Mouse (Mus musculus) mammary gland, adult 2 months (tissue): ENCODE data around the gene Tmigd3. TPM values are rescaled to one million over a fixed set of nuclear protein-coding genes. Genes with fewer than 3 reads are reported as not detected.

Source experiments
- polyA plus RNA-seq: library from polyadenylated mRNA; depleted of rRNA; stranded (reverse); fragments of >200 nt; gene quantifications from 2 replicates; pipeline ENCODE4 v1.2.3, GENCODE M21; 2012; ENCODE audit warnings: low replicate concordance; rRNA removed

Gene Tmigd3
- 1.3 and 1.8 TPM in 2 replicates for polyA plus RNA-seq

GRCm38 (mm10) chr3:105870558-105870957 lies at the start of gene Tmigd3, which contains the start of gene Adora3:
Gene Tmigd3 (plus strand): TSS chr3:105870903.
Gene Adora3 (plus strand): TSS chr3:105870858.

GRCm38 (mm10) chr3:105932240-105933071 lies 61.8 kb downstream of the Tmigd3 start, which contains the start of gene I830077J02Rik:
Gene I830077J02Rik (minus strand): TSS chr3:105932664.

DNA sequence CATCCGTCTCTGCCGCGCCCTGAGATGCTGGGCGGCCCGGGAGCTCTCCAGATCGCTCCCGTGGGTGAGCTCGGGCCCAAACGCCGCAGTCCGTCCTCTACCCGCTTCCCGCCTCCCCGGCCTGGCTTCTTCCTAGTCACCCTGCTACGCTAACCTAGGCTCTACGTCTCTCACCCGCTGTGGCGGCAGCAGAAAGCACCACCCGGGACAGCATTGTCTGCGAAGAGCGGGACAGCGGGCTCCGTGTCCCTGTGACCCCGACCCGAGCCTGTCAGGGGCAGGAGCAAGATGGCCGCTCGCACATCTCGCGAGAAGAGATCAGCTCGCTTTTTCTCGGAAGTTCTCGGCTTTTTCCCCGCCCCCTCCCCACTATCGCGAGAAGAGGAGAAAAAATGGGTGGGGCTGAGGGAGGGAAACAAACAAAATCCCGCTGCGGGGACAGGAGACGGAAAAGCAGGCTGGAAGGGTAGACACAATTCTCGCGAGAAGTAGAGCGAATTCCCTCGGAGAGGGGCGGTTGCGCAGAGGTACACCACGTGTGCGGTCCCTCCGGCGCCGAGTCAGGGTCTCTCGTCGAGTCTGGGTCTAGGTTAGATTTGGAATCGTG lies 88.4 kb downstream of the Tmigd3 start, which contains the start of gene Wdr77:
Gene Wdr77, plus strand, starts transcription at position 396 of the 607 bp plus-strand sequence.

GRCm38 (mm10) chr3:105959999-105960398 lies 89.3 kb downstream of the Tmigd3 start, which contains the start of gene Atp5f1:
Gene Atp5f1 (minus strand): TSS chr3:105960099.

DNA sequence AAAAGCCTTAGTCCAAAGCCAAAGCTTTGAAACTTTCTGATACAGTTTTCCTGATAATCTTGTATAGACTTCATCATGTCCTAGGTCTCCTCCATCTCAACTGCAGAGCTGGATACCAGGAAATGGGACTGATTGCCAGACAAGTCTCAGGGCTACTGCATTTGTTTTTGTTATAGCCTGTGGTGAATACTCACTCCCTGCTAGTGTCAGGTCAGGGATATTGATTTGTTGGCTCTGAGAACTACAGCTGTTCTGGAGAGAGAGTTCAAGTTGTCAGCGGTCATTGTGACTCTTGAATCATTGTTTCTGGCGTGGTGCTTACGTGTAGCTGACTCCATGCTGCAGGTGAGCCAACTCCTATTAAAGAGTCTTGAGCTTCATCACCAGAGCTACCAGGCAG lies 102.7 kb downstream of the Tmigd3 start, which contains the start of gene Ovgp1:
Gene Ovgp1, plus strand, starts transcription at position 301 of the 400 bp plus-strand sequence.

Other genes starting within 250 kb of the Tmigd3 start
- gene Ddx20, start 183.3 kb upstream of the Tmigd3 start, polyA plus RNA-seq, result 6.7 and 28.0 TPM in 2 replicates
- 2.0 and 3.1 TPM in 2 replicates for gene Inka2, start 166.3 kb upstream of the Tmigd3 start, polyA plus RNA-seq
- 3.4 and 12.8 TPM in 2 replicates for gene Rap1a, start 69.6 kb upstream of the Tmigd3 start, polyA plus RNA-seq
- 1.6 and 2.3 TPM in 2 replicates for gene Adora3, start within 50 bp of the Tmigd3 start, polyA plus RNA-seq
- gene I830077J02Rik, start 61.8 kb downstream of the Tmigd3 start, polyA plus RNA-seq, result 1.8 and 3.0 TPM in 2 replicates
- 25.3 and 60.0 TPM in 2 replicates for gene Wdr77, start 88.5 kb downstream of the Tmigd3 start, polyA plus RNA-seq
- 116 and 183 TPM in 2 replicates for gene Atp5f1, start 89.2 kb downstream of the Tmigd3 start, polyA plus RNA-seq
- gene Ovgp1, start 102.8 kb downstream of the Tmigd3 start, polyA plus RNA-seq, result 1.3 and 3.0 TPM in 2 replicates
- gene Pifo, start 143.7 kb downstream of the Tmigd3 start, polyA plus RNA-seq, result 0.59 TPM in 1 of 2 replicates, not detected in the other
- gene Chil5, start 161.9 kb downstream of the Tmigd3 start, polyA plus RNA-seq, result 0.16 and 0.76 TPM in 2 replicates
- 0.42 TPM in 1 of 2 replicates, not detected in the other for gene Chia1, start 242.3 kb downstream of the Tmigd3 start, polyA plus RNA-seq